In genomic region chr17:62787855-62788254, GRCm38 (mm10) we compare ENCODE assay signal across 21 mouse cellular contexts.
"Had no signal": no experiment of that assay in that cellular context is flagged by ENCODE, and none has a peak within 500 bp of the region (broad histone marks: within the 10 kb centered on the region; RNA-seq: fewer than 3 reads in every experiment).

No protein-coding gene starts in this region.

- H3K4me3 ChIP-seq: intestine, embryonic 15.5 days; layer of hippocampus, adult 2 months; left cerebral cortex, adult 2 months; liver, embryonic 13.5 days; myocyte; neural tube, embryonic 13.5 days had no signal

- H3K9me3 ChIP-seq: intestine, embryonic 15.5 days; liver, embryonic 13.5 days; neural tube, embryonic 13.5 days had no signal

- H3K36me3 ChIP-seq: intestine, embryonic 15.5 days; liver, embryonic 13.5 days; neural tube, embryonic 13.5 days had no signal

- H3K9ac ChIP-seq: intestine, embryonic 15.5 days; liver, embryonic 13.5 days; neural tube, embryonic 13.5 days had no signal

- ATAC-seq: intestine, embryonic 15.5 days had no signal

- H3K27ac ChIP-seq: intestine, embryonic 15.5 days; kidney, postnatal 0 days; layer of hippocampus, adult 2 months; left cerebral cortex, adult 2 months; liver, embryonic 13.5 days; neural tube, embryonic 13.5 days; stomach, postnatal 0 days had no signal

- DNase-seq: kidney, adult 18-20 months; kidney, adult 9 months; kidney, postnatal 25 days; layer of hippocampus, postnatal 36 days; liver, embryonic 13.5 days; lung, adult 2 months; lung, postnatal 14 days; lung, postnatal 4 days; right cerebral cortex, adult 18-20 months; right cerebral cortex, postnatal 14 days; right cerebral cortex, postnatal 4 days; thymus, adult 2 months; thymus, postnatal 14 days; thymus, postnatal 4 days had no signal

- H3K27me3 ChIP-seq: intestine, embryonic 15.5 days; liver, embryonic 13.5 days; neural tube, embryonic 13.5 days had no signal

- H3K4me2 ChIP-seq: intestine, embryonic 15.5 days; liver, embryonic 13.5 days; neural tube, embryonic 13.5 days had no signal

- H3K4me1 ChIP-seq: liver, embryonic 13.5 days had no signal
